Mouse (Mus musculus) CH12.LX (cell line): ENCODE results near the gene Sprr2h.

Experiments
- CTCF ChIP-seq, 2 experiments: IDR thresholded peaks in 1 of 2; conservative IDR thresholded peaks in 1 of 2; 2 replicates each; pipeline ENCODE4 v1.5.1; 2011 to 2012; ENCODE audit warnings: low read depth in 2 of 2, low read length in 2 of 2, improper control_type of control experiment in 1 of 2, inconsistent platforms in 1 of 2, mild to moderate bottlenecking in 1 of 2, moderate library complexity in 1 of 2
- POLR2A ChIP-seq: IDR thresholded peaks from 2 replicates; pipeline ENCODE4 v1.6.1; 2011; ENCODE audit warnings: low read depth, mild to moderate bottlenecking, improper control_type of control experiment, low read length
- RAD21 ChIP-seq: IDR thresholded peaks from 2 replicates; pipeline ENCODE4 v1.6.1; 2011; ENCODE audit warnings: low read depth, mild to moderate bottlenecking, low read length, improper control_type of control experiment, moderate library complexity
- TCF12 ChIP-seq: IDR thresholded peaks from 2 replicates; pipeline ENCODE4 v1.6.1; 2014; ENCODE audit warnings: low read depth, mild to moderate bottlenecking, inconsistent platforms, low read length, improper control_type of control experiment
- ZNF384 ChIP-seq: IDR thresholded peaks from 2 replicates; pipeline ENCODE4 v1.6.1; 2012; ENCODE audit warnings: low read depth, low read length, improper control_type of control experiment, inconsistent platforms

DNA sequence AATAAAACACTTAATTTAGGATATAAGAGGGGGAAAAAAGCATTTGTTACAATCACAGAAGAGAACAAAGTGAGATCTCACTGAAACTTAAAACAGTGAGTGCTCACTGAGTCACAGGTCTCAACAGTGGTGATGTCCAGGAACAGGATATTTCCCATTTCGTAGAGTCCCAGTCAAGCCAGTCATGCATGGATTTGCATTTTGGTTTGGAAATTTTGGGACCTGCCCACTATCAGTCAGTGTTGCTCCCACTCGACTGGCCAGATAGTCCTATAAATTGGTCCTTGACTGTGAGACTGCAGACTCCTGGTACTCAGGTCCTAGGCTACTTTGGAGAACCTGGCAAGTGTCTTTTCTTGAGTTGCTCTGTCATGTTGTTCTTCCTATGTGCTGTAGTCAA, 33.6 kb upstream of the Sprr2h start, which contains the start of gene Sprr2e:
- TF ChIP-seq ZNF384 (no peak), CTCF (conservative IDR thresholded peaks at IDR 0.05 in 1 of 2, IDR thresholded peaks at IDR 0.05 in 1 of 2; ENCODE audit: low read depth in 2 of 2, low read length in 2 of 2) (no peak), POLR2A (no peak), TCF12 (no peak), RAD21 (no peak)
